Mouse (Mus musculus): ENCODE results near the gene Jak3.
A peak's percentile ranks its signal among the peaks of the same experiment; 100 is the strongest.
"Not testable (repeated sequence)": the region's sequence is repeated elsewhere in the genome, so short reads cannot be mapped to it uniquely, and the experiment has no call there.

Gene Jak3

DNA sequence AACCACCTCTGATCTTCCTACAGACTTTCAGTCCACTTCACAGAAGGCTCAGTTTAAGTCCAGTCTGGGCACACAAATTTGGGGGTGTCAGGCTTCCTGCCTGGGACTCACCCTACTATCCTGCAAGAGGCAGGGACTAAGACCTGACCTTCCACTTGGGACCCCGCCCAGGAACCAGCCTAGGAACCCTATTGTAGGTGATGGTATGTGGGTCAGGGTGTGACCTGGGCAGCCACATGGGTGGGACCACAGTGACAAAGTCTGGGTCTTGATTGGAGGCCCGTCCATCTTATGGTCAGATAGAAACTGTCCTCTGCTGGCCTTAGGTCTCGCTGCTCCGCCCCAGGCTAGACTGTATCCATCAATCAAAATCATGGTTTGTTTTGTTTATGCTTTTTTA is 48.3 kb downstream of the Jak3 start:
- DNase-seq (ENCODE audit: low spot score): no peak

DNA sequence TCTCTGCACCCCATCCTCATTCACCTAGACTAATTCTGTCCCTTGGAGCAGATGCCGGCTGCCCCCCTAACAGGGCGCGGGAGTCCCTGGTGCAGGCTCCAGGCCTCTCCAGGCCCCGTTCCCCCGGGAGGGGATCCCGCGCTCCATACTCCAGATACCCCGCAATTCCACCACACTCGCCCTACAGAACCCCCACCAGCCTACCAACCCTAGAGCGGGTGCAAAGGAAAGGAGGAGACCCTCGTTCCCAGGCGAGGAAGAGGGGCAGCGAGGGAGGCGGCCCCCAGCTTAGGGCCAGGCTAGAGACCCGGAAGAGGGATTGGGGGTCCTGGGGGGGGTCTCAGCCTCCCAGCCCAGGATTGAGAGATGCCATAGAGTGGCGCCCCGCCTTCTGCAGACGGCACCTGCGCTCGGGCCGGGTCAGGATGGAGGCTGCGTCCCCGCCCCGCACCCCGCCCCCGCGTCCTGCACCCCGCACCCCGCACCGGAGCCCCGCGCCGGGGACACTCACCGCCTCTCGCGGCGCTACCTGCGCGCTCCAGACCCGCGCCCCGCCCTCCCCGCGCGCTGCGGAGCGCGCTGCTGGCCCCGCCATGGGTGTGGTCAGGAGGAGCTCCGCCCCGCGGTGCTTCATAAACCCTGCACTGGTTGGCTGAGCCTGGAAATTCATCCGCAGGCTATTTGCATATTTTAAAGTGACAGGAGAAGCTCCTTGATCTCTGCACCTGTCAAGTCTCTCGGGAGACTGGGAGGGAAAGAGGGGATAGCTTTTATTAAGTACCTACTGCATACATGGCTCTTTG is 49.2 kb downstream of the Jak3 start, which contains the start of gene Fcho1:
Fcho1 (minus strand) TSS at position 595 of the 803 bp plus-strand sequence.
- DNase-seq (ENCODE audit: low spot score): peak; percentile 92

DNA sequence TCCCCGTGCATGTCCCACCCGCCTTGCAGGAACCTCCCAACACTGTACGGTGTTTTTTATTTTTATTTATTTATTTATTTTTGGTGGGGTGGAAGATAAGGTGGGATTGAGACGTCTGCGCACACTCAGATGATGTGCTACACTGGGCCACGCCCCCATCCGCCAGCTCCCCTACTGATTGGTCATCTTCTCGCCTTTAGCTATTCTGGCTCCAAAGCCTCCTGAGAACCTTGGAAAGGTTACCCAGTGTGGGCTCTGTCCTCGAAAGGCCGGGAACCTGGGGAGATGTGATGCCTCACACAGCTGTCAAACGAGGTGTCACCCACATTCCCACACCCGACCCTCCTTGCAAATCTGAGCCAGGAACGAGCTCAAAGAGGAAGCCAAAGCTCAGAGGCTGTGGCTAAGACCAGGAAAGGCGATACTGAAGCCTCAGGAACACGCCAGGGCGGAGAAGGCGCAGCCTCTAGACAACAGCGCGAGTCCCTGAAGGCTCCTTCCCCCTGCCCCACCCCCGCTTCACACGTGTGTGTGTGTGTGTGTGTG is 52.2 kb downstream of the Jak3 start:
- DNase-seq (ENCODE audit: low spot score): no peak

DNA sequence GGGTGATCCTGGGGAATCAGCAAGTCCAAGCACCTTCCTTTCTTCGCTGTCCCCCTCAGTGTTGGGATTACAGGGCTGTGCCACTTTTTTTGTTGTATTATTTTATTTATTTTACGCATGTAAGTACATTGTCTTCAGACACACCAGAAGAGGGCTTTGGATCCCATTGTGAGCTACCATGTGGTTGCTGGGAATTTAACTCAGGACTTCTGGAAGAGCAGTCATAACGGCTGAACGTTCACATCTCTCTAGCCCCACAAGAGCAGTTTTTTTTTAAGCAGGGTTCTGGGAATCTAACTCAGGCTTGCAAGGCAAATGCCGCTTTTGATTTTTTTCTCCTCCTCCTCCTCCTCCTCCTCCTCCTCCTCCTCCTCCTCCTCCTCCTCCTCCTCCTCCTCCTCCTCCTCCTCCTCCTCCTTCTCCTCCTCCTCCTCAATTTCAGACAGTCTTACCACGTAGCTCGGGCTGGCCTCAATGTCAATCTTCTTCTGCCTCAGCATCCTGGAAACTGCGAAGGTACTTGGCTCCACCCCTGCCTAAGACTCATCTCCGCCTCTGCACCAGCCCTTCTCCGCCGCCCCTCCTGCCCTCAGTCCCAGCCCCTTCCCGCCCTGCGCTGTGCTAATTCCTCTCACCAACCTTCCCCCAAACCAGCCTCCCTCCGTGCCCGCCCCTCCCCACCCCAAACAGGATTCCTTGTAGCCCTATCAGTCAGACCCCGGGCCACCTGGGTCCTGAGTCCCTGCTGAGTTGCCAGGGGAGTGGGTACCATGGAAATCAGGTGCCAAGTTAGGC is 52.9 kb downstream of the Jak3 start:
- DNase-seq (ENCODE audit: low spot score): no peak

DNA sequence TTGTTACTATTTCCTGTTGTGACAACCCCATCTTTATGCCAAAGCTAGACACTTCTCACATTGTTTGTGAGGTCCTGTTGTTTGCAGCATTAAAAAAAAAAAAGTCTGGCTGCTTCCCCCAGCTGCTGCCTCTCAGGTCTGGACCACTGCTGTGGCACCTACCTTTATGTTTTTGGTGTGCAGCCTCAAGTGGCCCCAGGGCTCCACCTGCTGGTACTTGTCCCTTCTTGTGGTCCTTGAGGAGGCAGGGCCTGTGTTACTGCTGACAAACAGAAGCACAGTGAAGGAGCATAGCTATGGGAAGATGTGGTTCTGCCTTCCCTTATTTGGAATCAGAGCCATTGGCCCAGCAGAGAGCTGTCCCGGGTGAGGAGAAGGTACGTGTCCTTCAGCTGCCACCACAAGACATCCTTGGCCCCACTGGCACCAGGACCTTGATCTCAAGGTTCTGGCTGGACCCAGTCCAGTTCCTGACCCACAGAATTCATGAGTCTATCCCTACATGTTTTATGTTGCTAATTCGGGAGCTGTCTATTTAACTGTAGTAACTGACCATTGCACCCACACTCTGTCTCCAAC is 55.6 kb downstream of the Jak3 start:
- no peak for DNase-seq (ENCODE audit: low spot score)

DNA sequence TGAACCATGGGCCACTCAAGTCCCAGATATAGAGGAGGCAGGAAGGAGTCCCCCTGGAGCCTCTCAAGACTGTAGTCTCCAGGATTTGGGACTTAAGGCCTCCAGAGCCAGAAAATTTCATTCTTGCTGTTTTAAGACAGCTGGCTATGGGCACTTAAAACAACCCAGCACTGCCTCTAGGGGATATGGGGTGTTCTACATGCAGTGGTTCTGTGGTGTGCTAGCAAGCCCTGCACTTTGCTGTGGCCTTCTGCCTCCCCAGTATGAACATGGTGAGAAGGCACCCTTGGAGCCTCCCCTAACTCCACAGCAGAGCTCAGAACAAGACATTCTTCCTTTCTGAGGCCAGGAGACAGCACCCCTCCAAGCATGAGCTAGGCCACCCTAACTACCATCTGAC is 62.2 kb downstream of the Jak3 start:
- not testable (repeated sequence) for DNase-seq (ENCODE audit: low spot score)

Data from retina, embryonic 14.5 days (tissue).